Mouse (Mus musculus) midbrain, embryonic 14.5 days (tissue): Measurements from ENCODE around the gene Aldh1a2. TPM values are rescaled to one million over a fixed set of nuclear protein-coding genes. Genes with fewer than 3 reads are reported as not detected.

ENCODE experiments used
- ATAC-seq: fragments of 200-750 bp; cut with Nextera tagmentation; 2 replicates; pipeline ENCODE4 v1.8.0; 2017; ENCODE audit warnings: moderate number of reproducible peaks, moderate library complexity; ENCODE audit not compliant: low FRiP score, low TSS enrichment
- DNase-seq: peaks from one replicate; pipeline ENCODE4 v3.0.0-alpha.2; 2015
- H3K27ac ChIP-seq: fragments of 300-500 bp; sonication (generic); replicated peaks from 2 replicates; pipeline ENCODE4 v1.5.1; 2014; ENCODE audit warnings: mild to moderate bottlenecking, low read depth, low read length, moderate library complexity
- H3K27me3 ChIP-seq: fragments of 300-500 bp; sonication (generic); 2 replicates; pipeline ENCODE4 v1.6.1; 2014; ENCODE audit warnings: low read length, control low read depth, mixed read lengths; ENCODE audit not compliant: control insufficient read depth, insufficient read depth
- H3K36me3 ChIP-seq: fragments of 300-500 bp; sonication (generic); 2 replicates; pipeline ENCODE4 v1.6.1; 2014; ENCODE audit warnings: low read length, control low read depth; ENCODE audit not compliant: control insufficient read depth, insufficient read depth
- H3K4me1 ChIP-seq: fragments of 300-500 bp; sonication (generic); 2 replicates; pipeline ENCODE4 v1.6.1; 2014; ENCODE audit warnings: mild to moderate bottlenecking, antibody characterized with exemption, low read length, control low read depth; ENCODE audit not compliant: control insufficient read depth, insufficient read depth
- H3K4me2 ChIP-seq: fragments of 300-500 bp; sonication (generic); 2 replicates; pipeline ENCODE4 v1.6.1; 2014; ENCODE audit warnings: mild to moderate bottlenecking, low read length, moderate library complexity
- H3K4me3 ChIP-seq: fragments of 300-500 bp; sonication (generic); replicated peaks from 2 replicates; pipeline ENCODE4 v1.5.1; 2014; ENCODE audit warnings: low read depth, low read length
- H3K9ac ChIP-seq: fragments of 300-500 bp; sonication (generic); replicated peaks from 2 replicates; pipeline ENCODE4 v1.6.1; 2014; ENCODE audit warnings: mild to moderate bottlenecking, low read length, moderate library complexity
- H3K9me3 ChIP-seq: fragments of 300-500 bp; sonication (generic); 2 replicates; pipeline ENCODE4 v1.6.1; 2016; ENCODE audit warnings: low read length, control low read depth, mixed read lengths; ENCODE audit not compliant: control insufficient read depth
- WGBS: fragments of 180-500 bp; shearing (Covaris S2); extraction: QIAGEN DNeasy Blood & Tissue Kit; methylation state at CpG from one replicate; pipeline ENCODE4 v1.1.7; 2014; 5-methylcytosine and 5-hydroxymethylcytosine counted together
- polyA plus RNA-seq: library from polyadenylated mRNA; unstranded; fragments of >200 nt; fragmentation: Nextera tagmentation; extraction: Ambion mirVana; gene quantifications from 2 replicates; pipeline ENCODE4 v1.2.1, GENCODE M21; 2014

Aldh1a2 gene
- polyA plus RNA-seq, 1 experiment from 2014 or later = 16.0 TPM

- 83% methylated on average over 6 of the region's 6 CpGs for WGBS
- H3K27ac ChIP-seq = no peak overlapping the region
- H3K4me1 ChIP-seq = no peaks in the 10 kb centered on the region
- H3K9me3 ChIP-seq = no peaks in the 10 kb centered on the region
- ATAC-seq (no peak), DNase-seq (no peak)
- H3K9ac ChIP-seq = no peak overlapping the region
- H3K27me3 ChIP-seq = no peaks in the 10 kb centered on the region
- H3K4me3 ChIP-seq = no peak overlapping the region
- no peak overlapping the region for H3K4me2 ChIP-seq
- no peaks in the 10 kb centered on the region for H3K36me3 ChIP-seq
These were observed 36.2 kb upstream of the Aldh1a2 start for GRCm38 (mm10) chr9:71179276-71179896.

- 83% methylated on average over 8 of the region's 8 CpGs for WGBS
- no peaks in the 10 kb centered on the region for H3K27me3 ChIP-seq
- no peak overlapping the region for H3K4me2 ChIP-seq
- no peaks in the 10 kb centered on the region for H3K36me3 ChIP-seq
- ATAC-seq = no peak
- no peaks in the 10 kb centered on the region for H3K9me3 ChIP-seq
- H3K27ac ChIP-seq = no peak overlapping the region
- no peak overlapping the region for H3K4me3 ChIP-seq
- H3K9ac ChIP-seq = no peak overlapping the region
- H3K4me1 ChIP-seq = no peaks in the 10 kb centered on the region
- DNase-seq = peak; percentile 23
These were observed 35.5 kb upstream of the Aldh1a2 start for GRCm38 (mm10) chr9:71179964-71180700.

GRCm38 (mm10) chr9:71185285-71185684 lies 30.3 kb upstream of the Aldh1a2 start:
- no peak overlapping the region for H3K4me3 ChIP-seq

GRCm38 (mm10) chr9:71185823-71186222 lies 29.8 kb upstream of the Aldh1a2 start:
- Histone ChIP-seq H3K27ac (no peak overlapping the region), H3K36me3 (no peaks in the 10 kb centered on the region), H3K4me3 (no peak overlapping the region)

More at GRCm38 (mm10) chr9:71185285-71185684, 30.3 kb upstream of the Aldh1a2 start:
- Histone ChIP-seq H3K9me3 (no peaks in the 10 kb centered on the region), H3K36me3 (no peaks in the 10 kb centered on the region), H3K9ac (no peak overlapping the region), H3K27me3 (no peaks in the 10 kb centered on the region), H3K4me1 (no peaks in the 10 kb centered on the region), H3K27ac (no peak overlapping the region), H3K4me2 (no peak overlapping the region)
- DNase-seq = no peak
- ATAC-seq = no peak

GRCm38 (mm10) chr9:71187396-71187795 lies 28.2 kb upstream of the Aldh1a2 start:
- no peak overlapping the region for H3K27ac ChIP-seq
- no peak for ATAC-seq
- no peaks in the 10 kb centered on the region for H3K36me3 ChIP-seq
- H3K9me3 ChIP-seq = no peaks in the 10 kb centered on the region
- no peak overlapping the region for H3K4me2 ChIP-seq
- H3K9ac ChIP-seq = no peak overlapping the region
- H3K4me3 ChIP-seq = no peak overlapping the region
- DNase-seq = no peak
- H3K27me3 ChIP-seq = no peaks in the 10 kb centered on the region
- no peaks in the 10 kb centered on the region for H3K4me1 ChIP-seq
- 92% methylated on average over 7 of the region's 7 CpGs for WGBS

More at GRCm38 (mm10) chr9:71185823-71186222, 29.8 kb upstream of the Aldh1a2 start:
- ATAC-seq (no peak), DNase-seq (no peak)
- no peaks in the 10 kb centered on the region for H3K4me1 ChIP-seq
- H3K9me3 ChIP-seq = no peaks in the 10 kb centered on the region
- H3K4me2 ChIP-seq = no peak overlapping the region
- 92% methylated on average over 2 of the region's 2 CpGs for WGBS
- no peak overlapping the region for H3K9ac ChIP-seq
- no peaks in the 10 kb centered on the region for H3K27me3 ChIP-seq

GRCm38 (mm10) chr9:71188647-71189415 lies 26.8 kb upstream of the Aldh1a2 start:
- H3K4me3 ChIP-seq = no peak overlapping the region
- H3K4me1 ChIP-seq = no peaks in the 10 kb centered on the region
- H3K9ac ChIP-seq = no peak overlapping the region
- no peaks in the 10 kb centered on the region for H3K9me3 ChIP-seq
- no peak overlapping the region for H3K27ac ChIP-seq
- ATAC-seq (no peak; the same call in 1 of the 2 replicates), DNase-seq (peak; percentile 88)
- 11% methylated on average over 12 of the region's 12 CpGs for whole genome bisulfite sequencing
- H3K36me3 ChIP-seq = no peaks in the 10 kb centered on the region
- H3K4me2 ChIP-seq = peak overlapping the region; percentile 36
- no peaks in the 10 kb centered on the region for H3K27me3 ChIP-seq

GRCm38 (mm10) chr9:71198826-71199225 lies 16.8 kb upstream of the Aldh1a2 start:
- Histone ChIP-seq H3K9me3 (no peaks in the 10 kb centered on the region), H3K36me3 (no peaks in the 10 kb centered on the region), H3K27ac (no peak overlapping the region), H3K4me2 (no peak overlapping the region), H3K4me3 (no peak overlapping the region), H3K27me3 (no peaks in the 10 kb centered on the region), H3K4me1 (no peaks in the 10 kb centered on the region), H3K9ac (no peak overlapping the region)
- DNase-seq = no peak
- ATAC-seq = no peak
- 92% methylated on average over 5 of the region's 5 CpGs for WGBS

GRCm38 (mm10) chr9:71202265-71202664 lies 13.3 kb upstream of the Aldh1a2 start:
- no peaks in the 10 kb centered on the region for H3K4me1 ChIP-seq
- no peaks in the 10 kb centered on the region for H3K27me3 ChIP-seq
- H3K27ac ChIP-seq = no peak overlapping the region
- H3K4me3 ChIP-seq = no peak overlapping the region
- no peak overlapping the region for H3K4me2 ChIP-seq
- no peaks in the 10 kb centered on the region for H3K36me3 ChIP-seq
- no peaks in the 10 kb centered on the region for H3K9me3 ChIP-seq
- 81% methylated on average over 4 of the region's 4 CpGs for WGBS
- DNase-seq = no peak
- ATAC-seq = no peak
- H3K9ac ChIP-seq = no peak overlapping the region
